Mouse (Mus musculus) myocyte (in vitro differentiated cells): ENCODE measurements around the gene Igf2. TPM values are rescaled to one million over a fixed set of nuclear protein-coding genes. Genes with fewer than 3 reads are reported as not detected.

Experiments used
- H3K27me3 ChIP-seq: one replicate; pipeline ENCODE4 v1.6.1; 2011; ENCODE audit not compliant: control insufficient read depth, insufficient read depth, insufficient read length
- H3K36me3 ChIP-seq: one replicate; pipeline ENCODE4 v1.6.1; 2011; ENCODE audit not compliant: control insufficient read depth, insufficient read depth
- H3K4me2 ChIP-seq: one replicate; pipeline ENCODE4 v1.6.1; 2011; ENCODE audit warnings: low read depth, control low read depth
- H3K4me3 ChIP-seq: one replicate; pipeline ENCODE4 v1.5.1; 2011; ENCODE audit warnings: mild to moderate bottlenecking, control low read depth, moderate library complexity
- H3K79me2 ChIP-seq: one replicate; pipeline ENCODE4 v1.6.1; 2011; ENCODE audit not compliant: control insufficient read depth, insufficient read depth
- H3ac ChIP-seq: one replicate; pipeline ENCODE4 v1.6.1; 2011; ENCODE audit not compliant: control insufficient read depth, insufficient read length
- CEBPB ChIP-seq: IDR thresholded peaks from 2 replicates; pipeline ENCODE4 v1.6.1; 2011; ENCODE audit warnings: mild to moderate bottlenecking, moderate library complexity; ENCODE audit not compliant: poor library complexity, insufficient read depth, severe bottlenecking
- E2F4 ChIP-seq: IDR thresholded peaks from one replicate; pipeline ENCODE4 v1.6.1; 2011; ENCODE audit warnings: mild to moderate bottlenecking, control low read depth, moderate library complexity; ENCODE audit not compliant: insufficient read depth
- MAX ChIP-seq: IDR thresholded peaks from one replicate; pipeline ENCODE4 v1.6.1; 2011; ENCODE audit warnings: low read depth, mild to moderate bottlenecking, control low read depth
- MYOD1 ChIP-seq, 3 experiments: IDR thresholded peaks; one replicate each; pipeline ENCODE4 v1.6.1; 2011; ENCODE audit warnings: control low read depth in 2 of 3, low read depth in 2 of 3, mild to moderate bottlenecking in 2 of 3, moderate library complexity in 1 of 3; ENCODE audit not compliant: insufficient read length in 2 of 3, control insufficient read depth in 1 of 3
- MYOG ChIP-seq, 3 experiments: IDR thresholded peaks; one replicate each; pipeline ENCODE4 v1.6.1; 2011; ENCODE audit warnings: control low read depth in 2 of 3, low read depth in 2 of 3, mild to moderate bottlenecking in 2 of 3; ENCODE audit not compliant: insufficient read length in 2 of 3, control insufficient read depth in 1 of 3, insufficient read depth in 1 of 3
- POLR2A ChIP-seq: IDR thresholded peaks from one replicate; pipeline ENCODE4 v1.6.1; 2011; ENCODE audit warnings: low read depth, mild to moderate bottlenecking, control low read depth, moderate library complexity; ENCODE audit not compliant: insufficient read length
- POLR2AphosphoS2 ChIP-seq: IDR thresholded peaks from one replicate; pipeline ENCODE4 v1.6.1; 2011; ENCODE audit warnings: low read depth, control low read depth; ENCODE audit not compliant: insufficient read length
- REST ChIP-seq: IDR thresholded peaks from one replicate; pipeline ENCODE4 v1.6.1; 2011; ENCODE audit warnings: mild to moderate bottlenecking, control low read depth, moderate library complexity; ENCODE audit not compliant: insufficient read depth, insufficient read length
- SRF ChIP-seq: IDR thresholded peaks from one replicate; pipeline ENCODE4 v1.6.1; 2011; ENCODE audit warnings: low read depth; ENCODE audit not compliant: control insufficient read depth, insufficient read length
- TCF12 ChIP-seq: IDR thresholded peaks from one replicate; pipeline ENCODE4 v1.6.1; 2011; ENCODE audit warnings: mild to moderate bottlenecking, control low read depth; ENCODE audit not compliant: poor library complexity, insufficient read depth, severe bottlenecking
- TCF3 ChIP-seq: IDR thresholded peaks from one replicate; pipeline ENCODE4 v1.6.1; 2011; ENCODE audit warnings: low read depth, control low read depth; ENCODE audit not compliant: insufficient read length
- USF1 ChIP-seq: IDR thresholded peaks from one replicate; pipeline ENCODE4 v1.6.1; 2011; ENCODE audit warnings: low read depth, mild to moderate bottlenecking, control low read depth, moderate library complexity
- polyA plus RNA-seq: library from polyadenylated mRNA; unstranded; fragments of >200 nt; fragmentation: generic; extraction: Trizol; gene quantifications from one replicate; pipeline ENCODE4 v1.2.1, GENCODE M21; 2012; ENCODE audit warnings: missing spikeins

The Igf2 gene
- polyA plus RNA-seq, 1 experiment, result 331 TPM

DNA sequence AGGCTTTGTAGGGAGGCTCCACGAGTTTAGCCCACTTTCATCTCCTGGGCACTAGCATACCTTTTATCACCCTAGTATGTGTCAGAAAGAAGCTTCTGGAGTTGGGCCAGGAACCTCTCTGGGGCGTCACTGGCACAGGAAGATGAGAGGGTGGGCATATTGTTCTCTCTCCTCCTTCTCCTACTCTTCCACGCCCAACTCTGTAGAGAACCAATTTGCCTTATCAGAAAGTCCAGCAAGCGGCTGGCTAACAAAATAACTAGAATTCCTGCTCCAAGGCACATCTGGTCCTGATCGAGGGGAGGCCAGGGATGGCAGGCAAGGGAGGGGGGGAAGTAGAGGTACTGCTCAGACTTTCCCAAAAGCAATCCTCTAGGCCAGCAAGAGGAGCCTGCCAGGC lies 21.6 kb downstream of the Igf2 start:
- no peak for TF ChIP-seq SRF
- no peak for TF ChIP-seq POLR2AphosphoS2
- no peak for TF ChIP-seq MYOG (IDR thresholded peaks at IDR 0.05; ENCODE audit: control insufficient read depth in 1 of 3, insufficient read depth in 1 of 3, insufficient read length in 2 of 3, low read depth in 2 of 3)
- no peak for TF ChIP-seq REST
- TF ChIP-seq TCF12, result no peak
- TF ChIP-seq MYOD1 (IDR thresholded peaks at IDR 0.05; ENCODE audit: control insufficient read depth in 1 of 3, insufficient read length in 2 of 3, low read depth in 2 of 3), result no peak
- TF ChIP-seq USF1, result no peak
- TF ChIP-seq POLR2A, result no peak
- no peak for TF ChIP-seq CEBPB
- no peak for TF ChIP-seq TCF3
- no peak for TF ChIP-seq E2F4
- TF ChIP-seq MAX, result no peak
- no peak overlapping the region for H3K4me3 ChIP-seq
- no peaks in the 10 kb centered on the region for H3K27me3 ChIP-seq
- no peak overlapping the region for H3K4me2 ChIP-seq
- H3K36me3 ChIP-seq, result no peaks in the 10 kb centered on the region
- no peak overlapping the region for H3ac ChIP-seq
- no peaks in the 10 kb centered on the region for H3K79me2 ChIP-seq

DNA sequence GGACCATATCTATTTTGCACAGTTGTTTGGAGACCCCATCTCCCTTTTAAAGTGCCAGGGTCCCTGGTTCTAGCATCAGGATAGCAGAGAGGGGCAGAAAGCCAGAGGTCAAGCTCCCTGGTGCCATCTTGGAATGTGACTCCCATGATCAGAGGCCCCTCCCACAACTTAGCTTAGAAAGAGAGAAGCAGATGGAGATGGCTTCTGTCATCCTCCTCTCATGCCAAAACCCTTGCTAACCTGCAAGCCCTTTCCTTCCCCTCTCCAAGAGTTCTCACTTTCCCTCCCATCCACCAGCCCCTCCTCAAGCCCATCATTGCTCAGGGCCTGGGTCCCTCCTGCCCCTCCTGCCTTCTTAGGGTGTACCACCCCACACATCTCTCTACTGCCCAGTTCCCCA lies 30.4 kb downstream of the Igf2 start:
- no peak overlapping the region for H3ac ChIP-seq
- H3K27me3 ChIP-seq, result peaks cover 9% of the 10 kb centered on the region
- H3K4me2 ChIP-seq, result no peak overlapping the region
- H3K79me2 ChIP-seq, result no peaks in the 10 kb centered on the region
- TF ChIP-seq MYOG (IDR thresholded peaks at IDR 0.05; ENCODE audit: control insufficient read depth in 1 of 3, insufficient read depth in 1 of 3, insufficient read length in 2 of 3, low read depth in 2 of 3), result no peak
- TF ChIP-seq POLR2A, result no peak
- no peak for TF ChIP-seq TCF3
- TF ChIP-seq CEBPB, result no peak
- no peak for TF ChIP-seq USF1
- TF ChIP-seq POLR2AphosphoS2, result no peak
- H3K36me3 ChIP-seq, result no peaks in the 10 kb centered on the region
- H3K4me3 ChIP-seq, result no peak overlapping the region

DNA sequence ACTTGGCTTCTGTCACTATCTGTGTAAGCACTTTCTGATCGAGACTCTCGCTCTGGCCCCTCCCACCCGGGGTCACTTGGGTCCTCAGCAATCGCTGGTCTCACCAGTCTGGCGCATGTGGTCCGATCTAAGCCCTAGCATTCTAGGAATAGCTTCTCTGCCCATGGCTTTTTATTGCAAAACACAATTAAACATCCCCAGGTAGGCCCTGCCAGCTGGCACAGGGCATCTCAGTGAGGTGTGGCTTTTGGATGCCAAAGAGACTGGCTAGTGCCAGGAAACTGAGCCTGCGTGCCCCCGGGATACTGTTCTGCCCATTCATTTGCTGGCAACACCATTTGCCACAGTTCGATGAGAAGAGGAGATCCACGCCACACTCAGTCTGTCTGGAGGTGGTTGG lies 35.9 kb downstream of the Igf2 start:
- Histone ChIP-seq H3K4me3 (no peak overlapping the region), H3K79me2 (no peaks in the 10 kb centered on the region), H3ac (no peak overlapping the region), H3K27me3 (peaks cover 9% of the 10 kb centered on the region), H3K36me3 (no peaks in the 10 kb centered on the region), H3K4me2 (no peak overlapping the region)
- TF ChIP-seq REST (no peak), TCF12 (no peak), E2F4 (no peak), CEBPB (no peak), POLR2AphosphoS2 (no peak), POLR2A (no peak), MYOG (IDR thresholded peaks at IDR 0.05; ENCODE audit: control insufficient read depth in 1 of 3, insufficient read depth in 1 of 3, insufficient read length in 2 of 3, low read depth in 2 of 3) (no peak), MYOD1 (IDR thresholded peaks at IDR 0.05; ENCODE audit: control insufficient read depth in 1 of 3, insufficient read length in 2 of 3, low read depth in 2 of 3) (no peak), SRF (no peak), TCF3 (no peak), MAX (no peak), USF1 (no peak)

DNA sequence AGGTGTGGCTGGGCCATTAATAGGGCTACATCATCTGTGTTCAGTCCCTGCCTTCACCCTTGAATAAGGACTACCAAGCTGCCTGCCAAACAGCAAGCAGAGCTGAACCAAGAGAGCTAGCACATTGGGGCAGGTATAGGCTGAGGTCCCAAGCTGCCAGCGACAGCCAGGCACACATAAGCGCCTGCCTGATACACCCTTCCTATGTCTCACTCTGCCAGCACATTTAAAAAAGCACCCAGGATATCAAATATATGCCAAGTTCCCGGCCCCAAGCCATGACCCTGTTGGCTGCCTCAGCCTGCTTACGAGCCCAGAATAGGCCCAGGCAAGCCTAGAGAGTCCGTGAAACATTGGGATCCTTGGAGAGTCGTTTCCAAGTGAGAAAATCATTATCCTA lies 36.8 kb downstream of the Igf2 start:
- no peak for TF ChIP-seq TCF3
- TF ChIP-seq REST, result no peak
- TF ChIP-seq MAX, result no peak
- TF ChIP-seq MYOD1 (IDR thresholded peaks at IDR 0.05; ENCODE audit: control insufficient read depth in 1 of 3, insufficient read length in 2 of 3, low read depth in 2 of 3), result no peak
- TF ChIP-seq POLR2A, result no peak
- no peak for TF ChIP-seq MYOG (IDR thresholded peaks at IDR 0.05; ENCODE audit: control insufficient read depth in 1 of 3, insufficient read depth in 1 of 3, insufficient read length in 2 of 3, low read depth in 2 of 3)
- TF ChIP-seq SRF, result no peak
- no peak for TF ChIP-seq POLR2AphosphoS2
- no peak for TF ChIP-seq USF1
- Histone ChIP-seq H3K36me3 (no peaks in the 10 kb centered on the region), H3ac (no peak overlapping the region), H3K79me2 (no peaks in the 10 kb centered on the region), H3K4me2 (no peak overlapping the region), H3K4me3 (no peak overlapping the region), H3K27me3 (peaks cover 6% of the 10 kb centered on the region)

DNA sequence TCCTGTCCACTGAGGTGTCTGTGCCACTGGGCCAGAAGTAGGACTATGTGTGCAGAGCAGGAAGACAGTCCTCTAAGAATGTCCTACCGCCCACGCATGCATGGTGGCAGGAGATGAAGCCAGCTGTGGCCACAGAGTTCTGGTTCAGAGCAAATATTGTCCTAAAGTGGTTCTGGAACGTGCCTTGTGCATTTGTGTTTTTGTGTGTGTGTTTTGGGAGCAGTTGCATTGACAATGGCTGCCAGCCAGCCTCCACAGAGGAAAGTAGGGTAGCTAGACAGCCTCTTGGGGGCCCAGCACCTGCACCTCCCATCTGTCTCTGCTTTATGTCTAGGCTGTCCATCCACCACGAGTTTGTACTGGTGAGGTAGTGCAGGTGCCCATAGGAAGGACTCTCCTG lies 44.4 kb downstream of the Igf2 start:
- H3K4me3 ChIP-seq, result no peak overlapping the region
- no peak overlapping the region for H3ac ChIP-seq
- TF ChIP-seq TCF12, result no peak
- no peak for TF ChIP-seq USF1
- TF ChIP-seq E2F4, result no peak
- TF ChIP-seq REST, result no peak
- no peak for TF ChIP-seq MYOG (IDR thresholded peaks at IDR 0.05; ENCODE audit: control insufficient read depth in 1 of 3, insufficient read depth in 1 of 3, insufficient read length in 2 of 3, low read depth in 2 of 3)
- TF ChIP-seq MAX, result no peak
- no peak for TF ChIP-seq MYOD1 (IDR thresholded peaks at IDR 0.05; ENCODE audit: control insufficient read depth in 1 of 3, insufficient read length in 2 of 3, low read depth in 2 of 3)
- no peak for TF ChIP-seq CEBPB
- TF ChIP-seq TCF3, result no peak
- no peak for TF ChIP-seq POLR2A
- no peak for TF ChIP-seq POLR2AphosphoS2
- peaks cover 7% of the 10 kb centered on the region for H3K27me3 ChIP-seq
- no peak overlapping the region for H3K4me2 ChIP-seq
- no peaks in the 10 kb centered on the region for H3K36me3 ChIP-seq
- H3K79me2 ChIP-seq, result no peaks in the 10 kb centered on the region
